Mouse (Mus musculus) liver, embryonic 15.5 days (tissue): ENCODE measurements around the gene Kcnk3. TPM values are rescaled to one million over a fixed set of nuclear protein-coding genes. Genes with fewer than 3 reads are reported as not detected.

Experiments
- ATAC-seq: fragments of 200-750 bp; cut with Nextera tagmentation; 2 replicates; pipeline ENCODE4 v1.8.0; 2017; ENCODE audit warnings: moderate number of reproducible peaks, mild to moderate bottlenecking, moderate library complexity; ENCODE audit not compliant: insufficient read depth
- H3K27ac ChIP-seq: fragments of 300-500 bp; sonication (generic); replicated peaks from 2 replicates; pipeline ENCODE4 v1.5.1; 2015; ENCODE audit warnings: mild to moderate bottlenecking, inconsistent platforms
- H3K27me3 ChIP-seq: fragments of 300-500 bp; sonication (generic); 2 replicates; pipeline ENCODE4 v1.6.1; 2015; ENCODE audit warnings: mild to moderate bottlenecking, inconsistent platforms
- H3K36me3 ChIP-seq: fragments of 300-500 bp; sonication (generic); replicated peaks from 2 replicates; pipeline ENCODE4 v1.6.1; 2015; ENCODE audit warnings: moderate library complexity, mild to moderate bottlenecking, inconsistent platforms
- H3K4me1 ChIP-seq: fragments of 300-500 bp; sonication (generic); replicated peaks from 2 replicates; pipeline ENCODE4 v1.6.1; 2015; ENCODE audit warnings: inconsistent platforms
- H3K4me2 ChIP-seq: fragments of 300-500 bp; sonication (generic); 2 replicates; pipeline ENCODE4 v1.6.1; 2015; ENCODE audit warnings: moderate library complexity, mild to moderate bottlenecking, inconsistent platforms
- H3K4me3 ChIP-seq: fragments of 300-500 bp; sonication (generic); replicated peaks from 2 replicates; pipeline ENCODE4 v1.5.1; 2015; ENCODE audit warnings: mild to moderate bottlenecking, inconsistent platforms
- H3K9ac ChIP-seq: fragments of 300-500 bp; sonication (generic); 2 replicates; pipeline ENCODE4 v1.6.1; 2015; ENCODE audit warnings: moderate library complexity, mild to moderate bottlenecking, inconsistent platforms
- H3K9me3 ChIP-seq: fragments of 300-500 bp; sonication (generic); replicated peaks from 2 replicates; pipeline ENCODE4 v1.6.1; 2016; ENCODE audit warnings: inconsistent platforms
- WGBS: fragments of 180-500 bp; shearing (Covaris S2); methylation state at CpG from one replicate; pipeline ENCODE4 v1.1.7; 2015; ENCODE audit warnings: mixed read lengths; ENCODE audit not compliant: insufficient replicate concordance; 5-methylcytosine and 5-hydroxymethylcytosine counted together
- polyA plus RNA-seq: library from polyadenylated mRNA; unstranded; fragments of >200 nt; fragmentation: Nextera tagmentation; extraction: Ambion mirVana; gene quantifications from 2 replicates; pipeline ENCODE4 v1.2.1, GENCODE M21; 2015

Gene Kcnk3
- polyA plus RNA-seq, 1 experiment from 2014 or later, result 0.17 TPM

DNA sequence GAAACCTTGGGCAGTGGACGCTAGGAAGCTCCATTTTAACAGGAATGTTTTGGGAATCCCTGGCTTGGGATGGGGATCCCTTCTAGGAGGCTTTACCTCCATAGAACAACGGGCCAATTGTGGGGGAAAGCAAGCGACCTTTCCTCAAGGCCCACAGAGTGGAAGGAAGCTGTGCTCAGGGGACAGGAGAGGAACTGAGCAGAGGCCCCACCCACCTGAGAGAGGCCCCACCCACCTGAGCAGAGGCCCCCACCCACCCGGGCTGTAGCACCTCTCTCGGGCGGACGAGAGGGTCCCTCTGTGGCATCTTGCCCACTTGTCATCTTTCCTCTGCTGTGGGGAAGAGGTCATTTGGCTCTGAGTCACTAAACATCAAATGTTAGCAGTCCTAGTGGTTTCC lies 49.0 kb downstream of the Kcnk3 start:
- ATAC-seq, result no peak
- Histone ChIP-seq H3K4me1 (no peaks in the 10 kb centered on the region), H3K36me3 (no peaks in the 10 kb centered on the region), H3K27ac (no peak overlapping the region), H3K9me3 (no peaks in the 10 kb centered on the region), H3K4me3 (no peak overlapping the region), H3K4me2 (no peak overlapping the region), H3K27me3 (no peaks in the 10 kb centered on the region; the same call in 1 of the 2 replicates), H3K9ac (no peak overlapping the region)
- 26% methylated on average over 7 of the region's 7 CpGs for WGBS

DNA sequence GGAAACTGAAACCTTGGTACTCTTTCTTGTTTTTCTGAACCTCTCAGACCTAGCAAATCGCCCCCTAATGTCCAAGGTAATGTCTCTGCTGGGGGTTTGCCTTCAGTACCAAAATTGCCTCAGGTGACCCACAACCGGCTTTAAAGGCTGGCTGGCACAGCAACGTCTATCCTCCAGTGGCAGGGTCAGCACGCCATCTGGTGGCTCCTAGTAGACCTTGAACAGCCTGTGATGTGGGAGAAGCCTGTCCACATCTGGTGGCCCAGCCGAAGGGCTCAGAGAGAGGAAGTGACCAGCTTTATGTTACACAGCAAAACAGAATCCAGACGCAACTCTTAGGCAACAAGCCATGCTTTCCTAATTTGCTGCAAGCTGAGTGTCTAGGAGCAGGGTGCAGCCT lies 50.1 kb downstream of the Kcnk3 start:
- no peaks in the 10 kb centered on the region; the same call in 1 of the 2 replicates for H3K27me3 ChIP-seq
- ATAC-seq, result no peak
- 1% methylated on average over 6 of the region's 6 CpGs for WGBS
- H3K4me1 ChIP-seq, result no peaks in the 10 kb centered on the region
- no peak overlapping the region for H3K27ac ChIP-seq
- no peak overlapping the region for H3K9ac ChIP-seq
- no peaks in the 10 kb centered on the region for H3K9me3 ChIP-seq
- H3K4me3 ChIP-seq, result no peak overlapping the region
- no peak overlapping the region for H3K4me2 ChIP-seq
- no peaks in the 10 kb centered on the region for H3K36me3 ChIP-seq

DNA sequence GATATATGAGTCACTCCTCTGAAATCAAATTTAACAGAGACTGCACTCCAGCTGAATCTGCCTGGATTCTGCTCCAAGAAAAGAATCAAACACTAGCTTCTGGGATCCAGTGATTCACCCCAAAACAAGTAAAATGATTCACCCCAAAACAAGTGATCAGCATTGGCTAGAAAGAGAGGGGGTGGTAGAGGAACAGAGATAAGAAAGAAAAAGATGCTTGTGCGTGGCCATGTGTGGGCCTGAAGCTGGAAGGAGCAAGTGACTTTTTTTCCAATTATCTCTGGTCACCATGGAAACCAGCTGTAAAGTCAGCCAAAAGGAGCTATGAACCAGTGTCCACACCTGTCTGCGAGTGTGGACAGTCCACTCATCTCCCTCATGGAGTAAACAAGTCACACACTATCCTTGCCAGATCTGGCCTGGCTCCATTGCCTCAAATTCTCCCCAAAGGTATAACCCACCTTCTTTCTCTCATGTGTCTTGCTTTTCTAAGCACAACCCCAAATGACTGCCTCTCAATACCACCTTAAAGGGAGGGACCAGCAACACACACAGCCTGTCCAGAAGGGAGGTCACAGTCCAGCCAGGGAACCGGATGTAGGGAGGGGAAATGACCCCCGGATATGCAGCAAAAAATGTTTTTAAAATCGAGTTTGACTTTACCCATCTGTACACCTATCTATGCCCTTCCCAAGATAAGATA lies 55.7 kb downstream of the Kcnk3 start:
- WGBS, result 28% methylated on average over 5 of the region's 5 CpGs
- Histone ChIP-seq H3K27ac (no peak overlapping the region), H3K36me3 (no peaks in the 10 kb centered on the region), H3K4me2 (no peak overlapping the region), H3K4me1 (peaks cover 12% of the 10 kb centered on the region), H3K4me3 (no peak overlapping the region), H3K9ac (no peak overlapping the region), H3K27me3 (no peaks in the 10 kb centered on the region; the same call in none of the 2 replicates), H3K9me3 (no peaks in the 10 kb centered on the region)
- no peak for ATAC-seq

DNA sequence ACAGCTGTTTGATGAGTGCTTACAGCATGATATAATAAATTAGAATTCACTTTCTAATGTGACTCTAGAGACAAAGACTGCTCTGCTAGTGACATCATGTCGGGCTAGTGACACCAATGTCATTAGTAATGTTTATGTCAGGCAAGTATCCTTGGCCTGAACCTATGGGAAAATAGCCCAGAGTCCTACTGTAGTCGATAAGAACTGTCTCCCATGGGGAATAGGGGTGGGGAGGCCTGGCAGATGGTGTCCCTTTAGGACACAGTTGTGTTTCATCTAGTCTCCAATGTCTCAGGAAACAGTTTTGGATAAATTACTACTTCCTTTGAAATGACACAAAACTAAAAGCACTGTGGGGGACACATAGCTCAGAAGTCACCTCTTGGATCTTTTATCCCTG lies 58.1 kb downstream of the Kcnk3 start:
- Histone ChIP-seq H3K36me3 (no peaks in the 10 kb centered on the region), H3K27ac (no peak overlapping the region), H3K4me1 (peaks cover 27% of the 10 kb centered on the region), H3K4me3 (no peak overlapping the region), H3K27me3 (no peaks in the 10 kb centered on the region; the same call in 1 of the 2 replicates), H3K9me3 (no peaks in the 10 kb centered on the region), H3K4me2 (no peak overlapping the region), H3K9ac (no peak overlapping the region)
- 60% methylated on average over 2 of the region's 2 CpGs for WGBS
- ATAC-seq, result no peak

DNA sequence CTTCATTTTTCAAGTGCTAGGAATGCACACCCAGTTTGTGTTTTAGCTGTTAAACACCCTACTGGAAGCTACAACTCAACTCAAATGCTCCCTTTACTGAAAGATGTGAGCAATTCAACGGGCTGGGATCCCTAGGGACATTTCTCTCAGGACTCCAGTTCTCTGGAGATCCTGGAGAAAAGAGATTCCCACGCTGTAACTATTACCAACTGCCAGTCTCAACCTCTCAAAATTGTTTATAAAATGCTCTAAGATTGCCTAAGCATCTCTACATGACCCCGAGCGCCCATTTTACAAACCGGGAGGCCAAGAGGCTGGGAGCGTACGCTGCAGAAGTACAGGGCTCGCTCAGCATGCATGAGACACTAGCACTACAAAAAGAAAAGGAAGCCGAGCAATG lies 59.4 kb downstream of the Kcnk3 start:
- H3K4me2 ChIP-seq, result peak overlapping the region; percentile 87
- 18% methylated on average over 9 of the region's 9 CpGs for WGBS
- peak overlapping the region; percentile 77; the same call in 1 of the 2 replicates for H3K9ac ChIP-seq
- no peak overlapping the region for H3K27ac ChIP-seq
- H3K9me3 ChIP-seq, result no peaks in the 10 kb centered on the region
- H3K27me3 ChIP-seq, result no peaks in the 10 kb centered on the region; the same call in 1 of the 2 replicates
- H3K36me3 ChIP-seq, result no peaks in the 10 kb centered on the region
- ATAC-seq, result no peak
- H3K4me3 ChIP-seq, result peak overlapping the region; percentile 87
- peaks cover 27% of the 10 kb centered on the region for H3K4me1 ChIP-seq

DNA sequence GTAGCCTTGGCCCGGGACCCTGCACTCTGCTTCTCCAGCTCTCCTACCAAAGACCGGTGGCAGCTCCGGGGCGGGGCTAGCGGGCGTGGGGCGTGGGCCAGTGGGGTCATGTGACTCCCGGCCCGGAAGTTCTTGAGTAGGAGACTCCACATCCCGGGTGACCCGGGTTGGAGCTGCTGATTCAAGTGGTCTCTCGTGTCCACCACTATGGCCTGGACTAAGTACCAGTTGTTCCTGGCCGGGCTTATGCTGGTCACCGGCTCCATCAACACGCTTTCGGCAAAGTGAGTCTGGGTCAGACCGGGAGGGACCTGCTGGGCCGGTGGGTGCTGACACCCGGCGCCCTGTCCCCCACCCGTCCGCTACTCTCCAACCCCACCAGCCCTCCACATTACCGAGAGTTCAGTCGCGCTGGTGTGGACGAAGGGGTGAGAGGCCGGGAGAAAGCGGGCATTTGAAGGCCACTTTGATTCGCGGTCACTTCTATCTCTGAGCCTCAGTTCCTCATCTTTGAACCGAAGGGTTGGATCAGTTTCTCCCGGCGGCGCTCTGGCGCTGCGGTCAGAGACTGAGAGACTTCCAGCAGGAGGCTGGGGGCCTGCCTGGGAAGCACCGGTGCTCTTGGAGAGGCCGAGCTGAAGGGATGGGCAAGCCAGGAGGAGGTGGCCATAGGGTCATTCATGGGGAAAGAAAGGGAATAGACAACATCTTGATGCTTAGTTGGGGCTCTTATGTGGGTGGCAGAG lies 60.0 kb downstream of the Kcnk3 start, which contains the start of gene Slc35f6:
Slc35f6 (plus strand) TSS at position 119 of the 746 bp plus-strand sequence.
- H3K4me3 ChIP-seq, result peak within 1 kb of the TSS; percentile 87
- no peaks in the 10 kb centered on the region for H3K36me3 ChIP-seq
- peak within 1 kb of the TSS; percentile 87 for H3K4me2 ChIP-seq
- peak; percentile 83 for ATAC-seq
- H3K27ac ChIP-seq, result 0 out of 2 replicates have a peak within 1 kb of the TSS, but pooled peaks have one; percentile 42
- H3K27me3 ChIP-seq, result no peaks in the 10 kb centered on the region; the same call in 1 of the 2 replicates
- no peaks in the 10 kb centered on the region for H3K9me3 ChIP-seq
- peaks cover 27% of the 10 kb centered on the region for H3K4me1 ChIP-seq
- peak within 1 kb of the TSS; percentile 77 for H3K9ac ChIP-seq
- under 1% methylated on average over 38 of the region's 38 CpGs for whole genome bisulfite sequencing

DNA sequence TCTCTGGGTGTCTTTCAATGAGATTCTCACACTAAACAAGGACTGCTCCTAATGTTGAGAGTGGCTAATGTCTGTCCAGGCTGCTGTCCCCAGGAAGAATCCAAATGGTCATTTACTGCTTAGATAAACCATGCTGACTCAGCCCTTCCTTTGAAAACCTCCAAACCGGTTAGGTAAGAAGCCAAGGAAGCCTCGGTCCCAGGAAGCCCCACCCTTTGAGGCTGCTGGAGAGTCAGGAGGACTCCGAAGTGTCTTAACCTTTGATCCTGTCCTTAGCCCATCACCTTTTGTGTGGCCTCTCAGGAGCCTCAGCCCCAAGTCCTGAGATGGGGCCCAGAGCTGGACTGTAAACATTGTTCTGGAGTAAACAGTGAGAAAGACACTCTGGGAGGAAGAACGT lies 61.6 kb downstream of the Kcnk3 start:
- Histone ChIP-seq H3K9me3 (no peaks in the 10 kb centered on the region), H3K36me3 (0 out of 2 replicates have a peak, but pooled peaks cover 2% of the 10 kb centered on the region), H3K4me1 (peaks cover 27% of the 10 kb centered on the region), H3K4me2 (peak overlapping the region; percentile 87; the same call in 1 of the 2 replicates), H3K27ac (no peak overlapping the region), H3K27me3 (no peaks in the 10 kb centered on the region; the same call in 1 of the 2 replicates), H3K9ac (no peak overlapping the region), H3K4me3 (no peak overlapping the region)
- ATAC-seq, result no peak
- 55% methylated on average over 4 of the region's 4 CpGs for WGBS

DNA sequence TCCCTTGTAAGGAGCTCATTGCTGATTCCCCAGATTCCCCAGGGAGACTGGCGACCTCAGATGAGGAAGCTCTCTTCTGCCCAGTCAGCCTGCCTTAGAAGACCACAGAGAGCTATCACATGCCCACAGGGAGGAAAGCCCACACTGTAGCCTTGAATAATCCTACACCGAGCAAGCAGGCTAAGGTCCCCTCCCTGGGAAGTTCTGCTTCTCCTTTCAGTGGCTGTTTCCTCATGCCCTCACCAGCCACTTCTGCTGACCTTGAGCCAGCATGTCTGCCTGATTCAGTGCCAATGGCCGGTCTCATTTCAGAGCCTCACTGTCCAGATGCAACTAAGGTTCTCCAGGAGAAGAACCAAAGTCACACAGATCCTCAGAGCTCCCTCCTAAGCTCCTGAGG lies 62.8 kb downstream of the Kcnk3 start:
- Histone ChIP-seq H3K36me3 (peaks cover 12% of the 10 kb centered on the region; the same call in 1 of the 2 replicates), H3K4me2 (no peak overlapping the region), H3K9ac (no peak overlapping the region), H3K27ac (no peak overlapping the region), H3K9me3 (no peaks in the 10 kb centered on the region), H3K27me3 (no peaks in the 10 kb centered on the region), H3K4me3 (no peak overlapping the region), H3K4me1 (peaks cover 27% of the 10 kb centered on the region)
- WGBS, result 39% methylated on average over 3 of the region's 3 CpGs
- 0 out of 2 replicates have a peak, but pooled peaks have one; percentile 16 for ATAC-seq

DNA sequence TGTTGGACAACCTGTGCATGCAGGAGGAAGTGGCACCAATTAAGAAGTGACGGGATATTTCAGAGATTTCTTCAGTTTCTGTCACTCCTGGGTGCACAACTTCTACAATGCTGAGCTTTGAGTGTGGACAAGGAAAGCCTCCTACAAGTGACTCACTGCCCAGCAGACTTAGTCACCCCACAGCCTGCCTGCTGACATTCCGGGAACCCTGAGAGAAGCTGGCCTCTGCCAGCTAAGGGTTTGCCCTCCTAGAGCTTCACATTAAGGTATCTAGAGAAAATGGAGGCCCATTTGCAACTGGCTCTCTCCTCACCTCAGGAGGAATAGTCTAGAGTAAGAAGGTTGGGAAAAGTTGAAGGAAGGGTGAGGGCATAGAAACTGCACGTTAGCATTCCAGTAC lies 63.6 kb downstream of the Kcnk3 start:
- H3K9ac ChIP-seq, result no peak overlapping the region
- no peak overlapping the region for H3K4me3 ChIP-seq
- no peaks in the 10 kb centered on the region for H3K27me3 ChIP-seq

DNA sequence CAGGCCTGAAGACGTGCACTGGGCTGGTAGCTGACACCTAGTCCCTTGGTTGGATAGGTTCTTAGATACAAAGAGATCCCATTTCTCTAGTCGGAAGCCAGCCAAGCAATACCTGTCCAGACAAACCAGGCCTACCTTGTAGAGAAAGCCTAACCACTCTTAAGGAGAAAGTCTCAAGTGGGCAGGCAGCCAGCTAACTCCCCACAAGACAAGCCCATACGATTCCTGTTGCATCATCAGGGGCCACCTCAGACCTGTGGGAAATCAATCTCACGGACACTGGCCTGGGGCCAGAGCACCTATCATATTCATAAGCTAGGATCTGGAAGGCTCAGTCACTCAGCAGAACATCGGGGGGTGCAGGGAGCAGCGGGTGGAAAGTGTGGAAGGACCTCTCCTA lies 65.3 kb downstream of the Kcnk3 start:
- Histone ChIP-seq H3K9me3 (no peaks in the 10 kb centered on the region), H3K4me3 (no peak overlapping the region), H3K36me3 (peaks cover 34% of the 10 kb centered on the region), H3K4me2 (no peak overlapping the region), H3K9ac (no peak overlapping the region), H3K27ac (no peak overlapping the region), H3K4me1 (peaks cover 19% of the 10 kb centered on the region), H3K27me3 (no peaks in the 10 kb centered on the region)
- ATAC-seq, result no peak
- 72% methylated on average over 6 of the region's 6 CpGs for WGBS

More for the DNA sequence above, 63.6 kb downstream of the Kcnk3 start:
- Histone ChIP-seq H3K36me3 (peaks cover 18% of the 10 kb centered on the region; the same call in 1 of the 2 replicates), H3K9me3 (no peaks in the 10 kb centered on the region), H3K4me2 (no peak overlapping the region), H3K4me1 (peaks cover 27% of the 10 kb centered on the region), H3K27ac (no peak overlapping the region)
- no peak for ATAC-seq
- WGBS, result 66% methylated on average over 3 of the region's 3 CpGs

DNA sequence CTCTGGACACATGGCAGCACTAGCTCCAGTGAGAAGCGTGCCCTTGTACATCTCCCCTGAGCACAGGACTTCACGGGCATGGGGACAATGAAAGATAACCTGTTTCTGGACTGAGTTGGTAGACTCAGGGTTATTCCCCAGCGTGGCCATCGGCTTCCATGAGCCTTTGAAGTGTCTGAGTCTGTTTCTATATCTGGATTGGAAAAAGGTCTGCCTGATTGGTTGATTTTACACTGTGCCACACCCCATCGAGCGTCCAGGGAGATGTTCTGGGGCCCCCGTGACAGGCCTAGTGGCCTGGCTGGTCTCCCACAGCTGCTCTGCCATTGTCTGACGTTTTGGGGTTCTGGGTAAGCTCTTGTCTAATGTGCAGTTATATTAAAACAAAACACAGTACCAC lies 67.1 kb downstream of the Kcnk3 start:
- no peak overlapping the region for H3K4me3 ChIP-seq
- no peak for ATAC-seq
- no peak overlapping the region for H3K27ac ChIP-seq
- H3K4me1 ChIP-seq, result 0 out of 2 replicates have a peak, but pooled peaks cover under 1% of the 10 kb centered on the region
- WGBS, result 72% methylated on average over 8 of the region's 8 CpGs
- peaks cover 40% of the 10 kb centered on the region for H3K36me3 ChIP-seq
- H3K9me3 ChIP-seq, result no peaks in the 10 kb centered on the region
- H3K9ac ChIP-seq, result no peak overlapping the region
- H3K4me2 ChIP-seq, result no peak overlapping the region
- no peaks in the 10 kb centered on the region for H3K27me3 ChIP-seq
